Mouse (Mus musculus) central nervous system, embryonic 18 days (tissue): ENCODE measurements around the gene Glipr1l1. TPM values are rescaled to one million over a fixed set of nuclear protein-coding genes. Genes with fewer than 3 reads are reported as not detected.

ENCODE experiments used
- polyA plus RNA-seq: library from polyadenylated mRNA; depleted of rRNA; stranded (reverse); fragments of >200 nt; gene quantifications from 2 replicates; pipeline ENCODE4 v1.2.3, GENCODE M21; 2012; rRNA removed

Glipr1l1 gene
- 0.09 and 0.12 TPM in 2 replicates for polyA plus RNA-seq

DNA sequence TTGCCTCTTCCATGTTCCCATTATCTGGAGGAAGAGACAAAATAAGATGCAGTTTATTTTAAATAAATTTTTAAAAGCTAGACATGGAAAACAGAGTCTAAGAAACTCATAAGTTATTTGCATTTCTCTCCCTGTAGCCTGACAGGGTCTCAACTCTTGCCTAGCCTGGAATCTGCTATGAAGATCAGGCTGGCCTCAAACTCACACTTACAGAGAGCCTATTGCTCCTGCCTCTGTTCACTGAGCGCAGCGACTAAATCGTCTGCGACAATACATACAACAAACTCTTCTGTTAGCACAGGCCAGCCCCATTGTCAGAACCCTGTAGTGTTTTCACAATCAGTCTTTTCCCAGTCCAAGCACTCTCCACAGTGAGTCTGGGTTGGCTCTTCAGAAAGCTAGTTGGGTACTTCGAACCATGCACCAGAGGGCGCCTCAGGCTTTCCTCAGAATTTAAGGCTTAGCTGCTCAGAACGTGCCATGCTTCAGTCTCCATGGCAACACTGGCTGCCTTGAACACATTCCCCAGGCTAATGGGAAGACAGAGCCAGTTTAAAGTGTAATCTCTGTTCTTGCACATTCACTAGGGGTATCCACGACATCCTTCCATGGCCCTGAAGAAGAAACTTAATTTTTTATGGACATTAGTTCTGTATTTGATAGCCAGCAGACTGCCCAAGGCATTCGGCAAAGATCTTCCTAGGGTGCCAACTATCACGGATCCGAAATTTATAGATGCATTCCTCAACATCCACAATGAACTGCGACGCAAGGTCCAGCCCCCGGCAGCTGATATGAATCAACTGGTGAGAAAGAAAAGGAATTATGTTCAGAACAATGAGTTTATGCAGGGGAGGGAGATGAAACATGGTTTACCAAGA, at the start of gene Glipr1l1:
Gene Glipr1l1 (plus strand): TSS at position 488 of the 881 bp plus-strand sequence.

DNA sequence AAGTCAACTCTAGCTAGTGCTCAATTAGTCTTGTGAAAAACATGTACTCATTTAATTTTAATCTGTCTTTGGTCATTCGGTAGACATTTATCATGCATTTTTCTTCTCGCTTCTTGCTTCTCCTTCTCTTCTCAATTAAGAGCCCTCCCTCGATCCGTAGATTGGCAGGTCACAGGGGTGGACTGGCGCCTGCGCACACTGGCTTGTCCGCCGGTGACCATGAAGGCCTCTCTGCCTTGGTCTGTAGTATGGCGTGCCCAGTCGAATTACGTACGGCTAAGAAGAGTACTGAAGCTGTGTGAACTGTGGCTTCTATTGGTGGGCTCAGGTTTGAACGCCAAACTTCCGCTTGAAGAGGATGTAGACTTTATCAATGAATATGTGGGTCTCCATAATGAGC, 23.2 kb downstream of the Glipr1l1 start, which contains the start of gene Glipr1l2:
Gene Glipr1l2 (plus strand): TSS at position 198 of the 400 bp plus-strand sequence.

Other genes starting within 250 kb of the Glipr1l1 start
- 34.4 and 36.7 TPM in 2 replicates for gene Krr1, start 87.5 kb upstream of the Glipr1l1 start, polyA plus RNA-seq
- 1.2 and 2.0 TPM in 2 replicates for gene Glipr1, start 57.6 kb upstream of the Glipr1l1 start, polyA plus RNA-seq
- not detected in 2 replicates for gene Glipr1l2, start 23.2 kb downstream of the Glipr1l1 start, polyA plus RNA-seq
- gene Glipr1l3, start 100.1 kb downstream of the Glipr1l1 start, polyA plus RNA-seq, result 0.19 and 0.25 TPM in 2 replicates
- 0.41 and 0.63 TPM in 2 replicates for gene Caps2, start 103.4 kb downstream of the Glipr1l1 start, polyA plus RNA-seq
- gene Kcnc2, start 210.9 kb downstream of the Glipr1l1 start, polyA plus RNA-seq, result 17.0 and 17.1 TPM in 2 replicates